Mouse (Mus musculus): ENCODE data around the gene Stat2. TPM values are rescaled to one million over a fixed set of nuclear protein-coding genes. Genes with fewer than 3 reads are reported as not detected.
A peak's percentile ranks its signal among the peaks of the same experiment; 100 is the strongest.

Stat2 gene
- polyA plus RNA-seq, 1 experiment, result 34.5 TPM

DNA sequence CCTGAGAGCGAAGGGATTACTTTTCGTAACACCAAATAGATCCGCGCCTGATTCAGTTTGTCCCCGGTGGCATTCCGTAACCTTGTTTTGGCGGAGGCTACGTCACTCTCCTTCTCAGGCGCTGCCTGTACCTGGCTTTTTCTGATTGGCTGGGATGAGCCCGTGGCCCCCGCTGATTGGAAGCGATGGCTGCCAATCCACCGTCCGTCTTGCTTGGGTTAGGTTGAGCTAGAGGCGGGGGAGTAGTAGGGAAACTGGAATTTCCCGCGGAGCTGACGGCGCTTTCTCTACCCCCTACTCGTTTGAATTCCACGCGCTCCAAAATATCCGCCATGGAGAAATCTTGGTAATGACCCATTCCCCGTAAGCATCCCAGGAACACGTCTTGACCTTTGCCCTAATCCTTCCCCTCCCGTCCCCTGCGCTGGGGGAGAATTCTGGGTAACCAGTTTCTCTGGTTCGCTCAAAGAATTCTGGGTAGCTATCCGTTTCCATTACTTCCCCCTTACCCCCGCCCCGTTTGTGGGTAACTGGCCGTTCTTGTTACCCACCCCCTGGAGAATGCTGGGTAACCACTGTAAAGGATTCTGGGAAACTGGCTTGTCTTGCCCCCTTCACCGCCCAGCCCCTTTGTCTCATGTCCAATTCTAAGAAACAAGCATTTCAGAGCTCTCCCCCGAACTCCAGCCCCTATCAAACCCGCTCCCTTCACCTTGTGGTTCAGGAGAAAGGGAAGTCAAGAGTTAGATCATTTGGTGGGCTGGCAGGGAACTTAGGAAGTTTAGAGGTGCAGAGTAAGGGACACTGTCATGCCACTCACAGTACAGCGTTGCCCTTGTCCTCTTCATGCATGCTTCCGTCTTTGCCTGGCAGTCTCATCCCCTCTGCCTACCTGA is 33.0 kb downstream of the Stat2 start, which contains the start of gene Pan2:
Pan2 (plus strand) TSS at position 210 of the 896 bp plus-strand sequence.
- Histone ChIP-seq H3K4me3 (ENCODE audit: insufficient read depth, low read length) (peak within 1 kb of the TSS; percentile 71), H3K27ac (ENCODE audit: insufficient read depth, low read length) (peak within 1 kb of the TSS; percentile 94), H3K4me1 (ENCODE audit: control insufficient read depth, insufficient read depth, low read length) (peaks cover 6% of the 10 kb centered on the region)
- TF ChIP-seq POLR2A (IDR thresholded peaks at IDR 0.05; ENCODE audit: low read depth, low read length) (peak; percentile 63), CTCF (IDR thresholded peaks at IDR 0.05; ENCODE audit: borderline replicate concordance, insufficient read depth, low read length) (no peak)

DNA sequence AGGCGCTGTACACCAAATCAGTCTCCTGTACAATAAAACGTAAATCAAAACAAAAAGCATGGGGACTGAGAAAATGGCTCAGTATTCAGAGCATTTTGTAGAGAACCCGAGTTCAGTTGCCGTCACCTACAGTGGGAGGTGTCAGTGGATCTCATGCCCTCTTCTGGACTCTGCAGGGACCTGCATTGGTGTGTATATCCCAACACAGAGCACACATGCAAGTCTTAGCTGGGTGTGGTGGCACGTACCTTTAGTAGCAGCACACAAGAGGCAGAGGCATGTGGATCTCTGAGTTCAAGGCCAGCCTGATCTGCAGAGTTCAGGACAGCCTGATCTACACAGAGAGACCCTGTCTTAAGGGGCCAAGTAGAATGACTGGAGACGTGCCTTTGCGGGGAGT is 39.3 kb downstream of the Stat2 start:
- Histone ChIP-seq H3K27ac (ENCODE audit: insufficient read depth, low read length) (no peak overlapping the region), H3K4me3 (ENCODE audit: insufficient read depth, low read length) (no peak overlapping the region), H3K4me1 (ENCODE audit: control insufficient read depth, insufficient read depth, low read length) (no peaks in the 10 kb centered on the region)
- TF ChIP-seq POLR2A (IDR thresholded peaks at IDR 0.05; ENCODE audit: low read depth, low read length), result no peak
- TF ChIP-seq CTCF (IDR thresholded peaks at IDR 0.05; ENCODE audit: borderline replicate concordance, insufficient read depth, low read length), result no peak

- H3K27ac ChIP-seq (ENCODE audit: insufficient read depth, low read length), result no peak overlapping the region
These were observed 39.8 kb downstream of the Stat2 start for GRCm38 (mm10) chr10:128310177-128310576.

GRCm38 (mm10) chr10:128310902-128311301 is 40.5 kb downstream of the Stat2 start:
- TF ChIP-seq POLR2A (IDR thresholded peaks at IDR 0.05; ENCODE audit: low read depth, low read length) (no peak), CTCF (IDR thresholded peaks at IDR 0.05; ENCODE audit: borderline replicate concordance, insufficient read depth, low read length) (no peak)
- Histone ChIP-seq H3K27ac (ENCODE audit: insufficient read depth, low read length) (no peak overlapping the region), H3K4me3 (ENCODE audit: insufficient read depth, low read length) (no peak overlapping the region), H3K4me1 (ENCODE audit: control insufficient read depth, insufficient read depth, low read length) (no peaks in the 10 kb centered on the region)

More at GRCm38 (mm10) chr10:128310177-128310576, 39.8 kb downstream of the Stat2 start:
- Histone ChIP-seq H3K4me1 (ENCODE audit: control insufficient read depth, insufficient read depth, low read length) (no peaks in the 10 kb centered on the region), H3K4me3 (ENCODE audit: insufficient read depth, low read length) (no peak overlapping the region)
- no peak for TF ChIP-seq CTCF (IDR thresholded peaks at IDR 0.05; ENCODE audit: borderline replicate concordance, insufficient read depth, low read length)
- TF ChIP-seq POLR2A (IDR thresholded peaks at IDR 0.05; ENCODE audit: low read depth, low read length), result no peak

- no peak overlapping the region for H3K27ac ChIP-seq (ENCODE audit: insufficient read depth, low read length)
- no peak overlapping the region for H3K4me3 ChIP-seq (ENCODE audit: insufficient read depth, low read length)
- no peaks in the 10 kb centered on the region for H3K4me1 ChIP-seq (ENCODE audit: control insufficient read depth, insufficient read depth, low read length)
- no peak for TF ChIP-seq CTCF (IDR thresholded peaks at IDR 0.05; ENCODE audit: borderline replicate concordance, insufficient read depth, low read length)
- no peak for TF ChIP-seq POLR2A (IDR thresholded peaks at IDR 0.05; ENCODE audit: low read depth, low read length)
These were observed 45.2 kb downstream of the Stat2 start for GRCm38 (mm10) chr10:128315578-128315977.

DNA sequence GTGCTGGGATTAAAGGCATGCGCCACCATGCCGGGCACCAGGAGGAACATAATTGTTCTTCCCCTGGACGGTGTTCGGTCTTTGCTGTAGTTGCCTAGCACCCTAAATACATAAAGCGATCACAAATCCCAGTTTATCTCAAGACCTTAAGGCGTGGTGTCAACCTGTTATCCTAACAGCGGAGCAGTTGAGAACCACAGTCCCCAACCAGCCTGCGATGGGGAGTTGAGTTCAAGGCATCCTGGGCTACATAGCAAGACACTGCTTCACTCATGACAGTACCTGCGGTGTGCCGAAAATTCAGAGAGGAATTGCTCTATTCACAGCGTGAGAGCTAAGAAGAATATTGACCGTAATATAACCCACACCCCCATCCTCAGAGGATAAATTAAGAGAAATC is 51.3 kb downstream of the Stat2 start:
- TF ChIP-seq POLR2A (IDR thresholded peaks at IDR 0.05; ENCODE audit: low read depth, low read length) (0 out of 2 replicates have a peak, but pooled peaks have one; percentile 8), CTCF (IDR thresholded peaks at IDR 0.05; ENCODE audit: borderline replicate concordance, insufficient read depth, low read length) (no peak)
- Histone ChIP-seq H3K4me1 (ENCODE audit: control insufficient read depth, insufficient read depth, low read length) (no peaks in the 10 kb centered on the region; the same call in 1 of the 2 replicates), H3K27ac (ENCODE audit: insufficient read depth, low read length) (no peak overlapping the region), H3K4me3 (ENCODE audit: insufficient read depth, low read length) (peak overlapping the region; percentile 30; the same call in 1 of the 2 replicates)

DNA sequence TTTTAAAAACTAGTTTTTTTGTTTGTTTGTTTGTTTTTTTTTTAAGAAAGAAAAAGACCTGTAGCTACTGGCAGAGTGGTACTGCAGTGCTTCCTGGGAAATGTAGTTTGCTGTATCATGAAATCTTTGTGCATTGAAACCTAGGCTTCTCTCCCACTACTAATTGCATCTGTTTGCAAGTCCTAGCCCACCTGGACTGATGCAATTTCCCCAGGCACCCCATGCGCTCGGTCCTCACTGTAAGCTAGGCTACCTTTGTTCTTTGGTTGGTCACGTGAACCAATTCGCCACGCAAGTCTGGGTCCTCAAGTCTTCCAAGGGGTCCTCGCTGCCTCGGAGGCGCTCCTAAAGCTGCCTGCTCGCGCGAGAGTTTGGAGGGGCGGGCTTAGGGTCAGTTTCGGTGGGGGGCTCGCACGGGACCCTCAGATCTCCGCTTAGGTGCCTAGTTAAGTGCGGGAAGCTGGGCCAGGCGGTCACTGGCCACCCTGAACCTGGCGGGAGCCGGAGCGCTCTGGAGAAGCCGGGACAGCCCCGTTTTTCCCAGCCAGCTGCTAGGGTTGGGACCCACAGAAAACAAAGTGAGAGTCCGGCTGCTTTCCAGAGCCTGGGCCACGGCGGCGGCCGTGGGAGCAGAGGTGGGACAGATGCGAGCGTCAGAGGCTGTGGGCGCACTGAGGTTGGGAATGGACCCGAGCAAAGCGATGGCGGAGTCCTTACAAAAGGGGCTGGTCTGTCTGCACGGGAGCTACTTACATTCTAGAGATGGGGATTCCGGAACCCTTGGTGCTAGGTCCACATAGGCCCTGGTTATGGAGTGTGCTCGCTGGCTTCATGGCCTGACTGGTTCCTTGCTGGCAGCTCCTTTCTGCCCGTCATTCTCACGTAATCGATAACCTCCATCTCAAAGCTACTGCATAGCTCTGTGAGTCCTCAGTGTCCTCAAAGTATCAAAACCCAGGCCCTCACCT is 52.1 kb downstream of the Stat2 start, which contains the start of gene Cnpy2:
Cnpy2 (plus strand) TSS at position 319 of the 968 bp plus-strand sequence.
- H3K27ac ChIP-seq (ENCODE audit: insufficient read depth, low read length), result peak within 1 kb of the TSS; percentile 73
- TF ChIP-seq CTCF (IDR thresholded peaks at IDR 0.05; ENCODE audit: borderline replicate concordance, insufficient read depth, low read length), result no peak
- peak; percentile 80 for TF ChIP-seq POLR2A (IDR thresholded peaks at IDR 0.05; ENCODE audit: low read depth, low read length)
- no peaks in the 10 kb centered on the region; the same call in 1 of the 2 replicates for H3K4me1 ChIP-seq (ENCODE audit: control insufficient read depth, insufficient read depth, low read length)
- peak within 1 kb of the TSS; percentile 63 for H3K4me3 ChIP-seq (ENCODE audit: insufficient read depth, low read length)

DNA sequence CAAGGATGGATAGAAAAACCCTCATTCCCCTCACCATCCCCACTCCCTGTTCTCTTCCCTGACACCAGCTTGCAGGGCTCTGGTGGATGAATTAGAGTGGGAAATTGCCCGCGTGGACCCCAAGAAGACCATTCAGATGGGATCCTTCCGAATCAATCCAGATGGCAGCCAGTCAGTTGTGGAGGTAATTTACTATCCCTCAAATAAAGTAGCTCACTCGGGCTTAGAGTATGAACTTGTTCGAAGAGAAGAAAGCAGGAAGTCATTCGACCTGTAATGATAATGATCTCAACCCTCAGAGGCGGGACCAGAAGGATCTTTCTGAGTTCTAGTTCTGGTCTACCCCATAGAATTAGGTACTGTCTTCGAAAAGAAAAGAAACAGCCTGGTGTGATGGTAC is 53.2 kb downstream of the Stat2 start:
- Histone ChIP-seq H3K4me1 (ENCODE audit: control insufficient read depth, insufficient read depth, low read length) (no peaks in the 10 kb centered on the region; the same call in 1 of the 2 replicates), H3K4me3 (ENCODE audit: insufficient read depth, low read length) (peak overlapping the region; percentile 63), H3K27ac (ENCODE audit: insufficient read depth, low read length) (no peak overlapping the region)
- TF ChIP-seq CTCF (IDR thresholded peaks at IDR 0.05; ENCODE audit: borderline replicate concordance, insufficient read depth, low read length), result no peak
- TF ChIP-seq POLR2A (IDR thresholded peaks at IDR 0.05; ENCODE audit: low read depth, low read length), result no peak

- Histone ChIP-seq H3K4me3 (ENCODE audit: insufficient read depth, low read length) (no peak overlapping the region), H3K27ac (ENCODE audit: insufficient read depth, low read length) (no peak overlapping the region), H3K4me1 (ENCODE audit: control insufficient read depth, insufficient read depth, low read length) (no peaks in the 10 kb centered on the region)
- no peak for TF ChIP-seq POLR2A (IDR thresholded peaks at IDR 0.05; ENCODE audit: low read depth, low read length)
These were observed 56.5 kb downstream of the Stat2 start for GRCm38 (mm10) chr10:128326825-128327224.

Data from embryonic fibroblast, embryonic 13.5 days (primary cell).